Mouse (Mus musculus) brain, embryonic 14.5 days (tissue): ENCODE results near the gene Tas1r2.

Source experiments
- CTCF ChIP-seq: fragments of 200-500 bp; IDR thresholded peaks from 2 replicates; pipeline ENCODE4 v1.5.1; 2012; ENCODE audit warnings: inconsistent platforms, mild to moderate bottlenecking, moderate library complexity, borderline replicate concordance; ENCODE audit not compliant: insufficient read depth, insufficient read length; ENCODE audit errors: extremely low read depth
- POLR2A ChIP-seq: fragments of 200-500 bp; IDR thresholded peaks from 2 replicates; pipeline ENCODE4 v1.6.1; 2012; ENCODE audit warnings: mild to moderate bottlenecking, inconsistent platforms, borderline replicate concordance; ENCODE audit not compliant: poor library complexity, insufficient read depth, insufficient read length, severe bottlenecking; ENCODE audit errors: extremely low read depth

- TF ChIP-seq CTCF = peak; percentile 99
- TF ChIP-seq POLR2A = no peak
Observed at GRCm38 (mm10) chr4:139636373-139636772, 17.0 kb upstream of the Tas1r2 start.
